9 mouse cellular contexts compared by ENCODE assay signal in the genomic region with DNA sequence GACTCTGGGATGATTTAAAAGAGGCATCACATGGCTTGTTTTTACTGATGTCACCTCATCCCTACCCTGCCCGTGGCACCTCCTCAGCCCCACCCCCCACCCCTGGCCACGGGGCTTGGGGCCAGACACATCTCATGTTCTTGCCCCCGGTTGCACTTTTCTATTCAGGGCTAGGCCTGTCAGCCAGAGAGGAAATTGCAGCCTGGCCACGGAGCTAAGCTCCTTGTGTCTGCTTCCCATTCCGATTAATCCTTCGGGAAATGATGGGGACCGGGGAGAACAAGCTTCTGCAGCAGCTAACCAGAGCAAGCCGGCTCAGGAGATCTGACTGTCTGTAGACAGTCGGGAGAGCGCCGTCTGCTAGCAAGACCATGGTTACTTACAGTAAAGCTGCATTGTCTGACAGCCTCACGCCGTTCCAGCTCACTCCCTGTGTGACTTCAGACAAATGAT. TPM values are rescaled to one million over a fixed set of nuclear protein-coding genes. Genes with fewer than 3 reads are reported as not detected.
DNase-seq lines count a peak whose midpoint lies in the region; ATAC-seq and TF ChIP-seq lines count a peak whose summit lies in the region.
"Had no signal": no experiment of that assay in that cellular context is flagged by ENCODE, and none has a peak within 500 bp of the region (broad histone marks: within the 10 kb centered on the region; RNA-seq: fewer than 3 reads in every experiment).

No protein-coding gene starts in this region.

- no peak overlapping the region for H3K4me3 ChIP-seq in liver, postnatal 0 days (ENCODE audit: low read depth, low read length)

- no peak for TF ChIP-seq CTCF in liver, postnatal 0 days (IDR thresholded peaks at IDR 0.05; ENCODE audit: low read depth)

- H3K27ac ChIP-seq in liver, postnatal 0 days (ENCODE audit: low read depth) = no peak overlapping the region

- H3K4me2 ChIP-seq in liver, postnatal 0 days (ENCODE audit: low read depth, low read length) = no peak overlapping the region

- no peak for TF ChIP-seq EP300 in liver, postnatal 0 days (IDR thresholded peaks at IDR 0.05; ENCODE audit: low read depth)

- ATAC-seq in liver, postnatal 0 days = no peak

- H3K27me3 ChIP-seq in liver, postnatal 0 days (ENCODE audit: insufficient read depth, low read length) = no peaks in the 10 kb centered on the region

- peak; percentile 63 for DNase-seq in retina, postnatal 1 day
- DNase-seq in retina, embryonic 14.5 days (ENCODE audit: low spot score) = no peak
- DNase-seq in gastrocnemius, postnatal 10 days = peak; percentile 74
- DNase-seq in kidney, adult 11 months = peak; percentile 55
- DNase-seq in mesoderm, embryonic 11.5 days (ENCODE audit: low read depth, low spot score) = peak; percentile 30
- no peak for DNase-seq in spleen, postnatal 36 days (ENCODE audit: low spot score in 2 of 2)
- DNase-seq in cerebellum, postnatal 25 days = no peak
- no peak for DNase-seq in liver, postnatal 0 days

- no peaks in the 10 kb centered on the region for H3K4me1 ChIP-seq in liver, postnatal 0 days (ENCODE audit: insufficient read depth)

- 68% methylated on average over 13 of the region's 13 CpGs for WGBS in liver, postnatal 0 days (ENCODE audit: insufficient replicate concordance)

- no peaks in the 10 kb centered on the region for H3K9me3 ChIP-seq in liver, postnatal 0 days (ENCODE audit: low read length)

- no peak overlapping the region for H3K9ac ChIP-seq in liver, postnatal 0 days (replicated peaks)

- peaks cover 11% of the 10 kb centered on the region for H3K36me3 ChIP-seq in liver, postnatal 0 days (replicated peaks; ENCODE audit: insufficient read depth, low read length)

RNA-seq across cellular contexts. Expression of a gene that starts 40.7 kb away (rescaled TPM):
- total RNA-seq in gastrocnemius, postnatal 10 days (2021) = 10 to 100 TPM in 1 of 2 experiments, 1 to 10 TPM in 1; 6.6 to 10.7 TPM
- not detected in 2 replicates for polyA plus RNA-seq in liver, postnatal 0 days (2015; fragmentation: Nextera tagmentation; extraction: Ambion mirVana)
- polyA plus RNA-seq: liver, embryonic 16.5 days had no signal

RNA-seq across cellular contexts. Expression of a gene that starts 50.3 kb away (rescaled TPM):
- total RNA-seq in gastrocnemius, postnatal 10 days (2021) = 1 to 10 TPM; 1.1 to 2.9 TPM
- 4.5 and 4.7 TPM in 2 replicates for polyA plus RNA-seq in liver, postnatal 0 days (2015; fragmentation: Nextera tagmentation; extraction: Ambion mirVana)

Comparison
In these comparisons a context has a peak if more than half of its experiments do, and no peak if none do; other contexts are left out.
1. DNase-seq: peak in retina, postnatal 1 day (single experiment), gastrocnemius, postnatal 10 days (single experiment), kidney, adult 11 months (single experiment) and mesoderm, embryonic 11.5 days (single experiment); none in retina, embryonic 14.5 days (single experiment), spleen, postnatal 36 days (0 of 2), cerebellum, postnatal 25 days (0 of 2) and liver, postnatal 0 days (single experiment).